Mouse (Mus musculus) cerebellum, adult 9-10 months (tissue): ENCODE data around the gene Mrgprf.

ENCODE experiments used
- DNase-seq: peaks from one replicate; pipeline ENCODE4 v3.0.0; 2022

Mrgprf gene

GRCm38 (mm10) chr7:145337889-145338288, 37.3 kb downstream of the Mrgprf start:
- DNase-seq: peak; percentile 71

- DNase-seq: no peak
Observed at GRCm38 (mm10) chr7:145340248-145340904, 39.7 kb downstream of the Mrgprf start.
